In the genomic region with DNA sequence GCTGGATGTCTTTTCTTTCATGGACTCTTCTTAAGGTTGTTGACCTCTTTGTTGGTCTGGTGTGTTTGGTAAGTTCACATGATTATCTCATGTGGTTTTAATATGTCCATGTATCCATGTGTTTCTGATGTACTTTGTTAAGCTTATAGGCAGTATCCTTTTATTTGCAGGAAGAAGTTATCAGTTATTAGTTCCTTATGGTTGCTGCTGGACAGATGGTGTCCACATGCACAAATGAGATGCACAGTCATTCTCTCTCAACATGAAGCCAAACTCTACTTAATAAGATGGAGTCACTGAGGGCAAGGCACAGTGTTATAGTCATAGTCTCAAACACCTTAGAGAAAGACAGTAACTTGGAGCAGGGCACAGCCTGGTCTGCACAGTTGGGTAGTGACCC, we compare ENCODE assay signal across 14 mouse cellular contexts.
"Had no signal": no experiment of that assay in that cellular context is flagged by ENCODE, and none has a peak within 500 bp of the region (broad histone marks: within the 10 kb centered on the region; RNA-seq: fewer than 3 reads in every experiment).

No protein-coding gene starts in this region.

- H3K4me2 ChIP-seq: limb, embryonic 12.5 days; liver, embryonic 11.5 days; liver, embryonic 15.5 days; midbrain, embryonic 13.5 days had no signal

- H3K9me3 ChIP-seq: liver, embryonic 15.5 days; midbrain, embryonic 13.5 days had no signal

- H3K27me3 ChIP-seq: limb, embryonic 12.5 days; liver, embryonic 15.5 days; midbrain, embryonic 13.5 days had no signal

- H3K36me3 ChIP-seq: limb, embryonic 12.5 days; liver, embryonic 15.5 days; midbrain, embryonic 13.5 days had no signal

- H3K4me3 ChIP-seq: layer of hippocampus, adult 2 months; left cerebral cortex, adult 2 months; limb, embryonic 12.5 days; liver, embryonic 15.5 days; midbrain, embryonic 13.5 days had no signal

- H3K9ac ChIP-seq: limb, embryonic 12.5 days; liver, embryonic 15.5 days; midbrain, embryonic 13.5 days had no signal

- H3K27ac ChIP-seq: layer of hippocampus, adult 2 months; left cerebral cortex, adult 2 months; limb, embryonic 12.5 days; liver, embryonic 15.5 days; midbrain, embryonic 13.5 days; stomach, postnatal 0 days had no signal

- DNase-seq: kidney, postnatal 10 days; kidney, postnatal 4 days; lung, adult 2 months; lung, postnatal 36 days; right cerebral cortex, postnatal 14 days; thymus, postnatal 4 days had no signal

- ATAC-seq: lung, postnatal 0 days; midbrain, embryonic 13.5 days had no signal
